Mouse (Mus musculus): ENCODE measurements around the gene Vmn1r10. TPM values are rescaled to one million over a fixed set of nuclear protein-coding genes. Genes with fewer than 3 reads are reported as not detected.

Gene Vmn1r10
- not detected in 2 replicates for polyA plus RNA-seq (2012; rRNA removed)

GRCm38 (mm10) chr6:57109154-57109553, at the start of gene Vmn1r10:
Vmn1r10 (plus strand) TSS chr6:57109454.
- H3K4me1 ChIP-seq (ENCODE audit: control insufficient read depth, insufficient read depth, low read length), result no peaks in the 10 kb centered on the region
- no peak within 1 kb of the TSS for H3K4me3 ChIP-seq (ENCODE audit: insufficient read depth, low read length)
- no peak within 1 kb of the TSS for H3K27ac ChIP-seq (ENCODE audit: insufficient read depth, low read length)
- no peak for TF ChIP-seq POLR2A (IDR thresholded peaks at IDR 0.05; ENCODE audit: extremely low read depth, insufficient read depth, low read length)
- TF ChIP-seq CTCF (IDR thresholded peaks at IDR 0.05; ENCODE audit: extremely low read depth, insufficient read depth, low read length), result no peak

- no peak overlapping the region for H3K4me3 ChIP-seq (ENCODE audit: insufficient read depth, low read length)
- TF ChIP-seq POLR2A (IDR thresholded peaks at IDR 0.05; ENCODE audit: extremely low read depth, insufficient read depth, low read length) (no peak), CTCF (IDR thresholded peaks at IDR 0.05; ENCODE audit: extremely low read depth, insufficient read depth, low read length) (no peak)
- no peak overlapping the region for H3K27ac ChIP-seq (ENCODE audit: insufficient read depth, low read length)
- no peaks in the 10 kb centered on the region for H3K4me1 ChIP-seq (ENCODE audit: control insufficient read depth, insufficient read depth, low read length)
These were observed 45.5 kb upstream of the Vmn1r10 start for GRCm38 (mm10) chr6:57063730-57064129.

GRCm38 (mm10) chr6:57066487-57066886, 42.8 kb upstream of the Vmn1r10 start, which contains the start of gene Vmn1r9:
Vmn1r9 (plus strand) TSS chr6:57066787.
- H3K4me3 ChIP-seq (ENCODE audit: insufficient read depth, low read length), result no peak within 1 kb of the TSS
- H3K27ac ChIP-seq (ENCODE audit: insufficient read depth, low read length), result no peak within 1 kb of the TSS
- no peaks in the 10 kb centered on the region for H3K4me1 ChIP-seq (ENCODE audit: control insufficient read depth, insufficient read depth, low read length)
- TF ChIP-seq POLR2A (IDR thresholded peaks at IDR 0.05; ENCODE audit: extremely low read depth, insufficient read depth, low read length) (no peak), CTCF (IDR thresholded peaks at IDR 0.05; ENCODE audit: extremely low read depth, insufficient read depth, low read length) (no peak)

GRCm38 (mm10) chr6:57106358-57106757, 2.9 kb upstream of the Vmn1r10 start:
- H3K4me3 ChIP-seq (ENCODE audit: insufficient read depth, low read length), result no peak overlapping the region
- no peaks in the 10 kb centered on the region for H3K4me1 ChIP-seq (ENCODE audit: control insufficient read depth, insufficient read depth, low read length)
- H3K27ac ChIP-seq (ENCODE audit: insufficient read depth, low read length), result no peak overlapping the region
- TF ChIP-seq CTCF (IDR thresholded peaks at IDR 0.05; ENCODE audit: extremely low read depth, insufficient read depth, low read length), result no peak
- TF ChIP-seq POLR2A (IDR thresholded peaks at IDR 0.05; ENCODE audit: extremely low read depth, insufficient read depth, low read length), result no peak

GRCm38 (mm10) chr6:57133155-57133554, 23.9 kb downstream of the Vmn1r10 start, which contains the start of gene Vmn1r11:
Vmn1r11 (plus strand) TSS chr6:57133455.
- Histone ChIP-seq H3K27ac (ENCODE audit: insufficient read depth, low read length) (no peak within 1 kb of the TSS), H3K4me1 (ENCODE audit: control insufficient read depth, insufficient read depth, low read length) (no peaks in the 10 kb centered on the region), H3K4me3 (ENCODE audit: insufficient read depth, low read length) (no peak within 1 kb of the TSS)
- TF ChIP-seq CTCF (IDR thresholded peaks at IDR 0.05; ENCODE audit: extremely low read depth, insufficient read depth, low read length), result no peak
- TF ChIP-seq POLR2A (IDR thresholded peaks at IDR 0.05; ENCODE audit: extremely low read depth, insufficient read depth, low read length), result no peak

GRCm38 (mm10) chr6:57156619-57157018, 47.4 kb downstream of the Vmn1r10 start, which contains the start of gene Vmn1r12:
Vmn1r12 (plus strand) TSS chr6:57156919.
- H3K4me3 ChIP-seq (ENCODE audit: insufficient read depth, low read length), result no peak within 1 kb of the TSS
- no peak for TF ChIP-seq POLR2A (IDR thresholded peaks at IDR 0.05; ENCODE audit: extremely low read depth, insufficient read depth, low read length)
- no peak for TF ChIP-seq CTCF (IDR thresholded peaks at IDR 0.05; ENCODE audit: extremely low read depth, insufficient read depth, low read length)

More at GRCm38 (mm10) chr6:57156619-57157018, 47.4 kb downstream of the Vmn1r10 start, which contains the start of gene Vmn1r12:
- Histone ChIP-seq H3K4me1 (ENCODE audit: control insufficient read depth, insufficient read depth, low read length) (no peaks in the 10 kb centered on the region), H3K27ac (ENCODE audit: insufficient read depth, low read length) (no peak within 1 kb of the TSS)

Other genes with a start within 250 kb of the Vmn1r10 start
- gene Nt5c3, start 185.5 kb upstream of the Vmn1r10 start, polyA plus RNA-seq (2012; rRNA removed), result 52.6 and 54.6 TPM in 2 replicates
- 0.26 and 0.35 TPM in 2 replicates for gene Vmn1r4, start 185.4 kb upstream of the Vmn1r10 start, polyA plus RNA-seq (2012; rRNA removed)
- not detected in 2 replicates for gene Vmn1r5, start 139.2 kb upstream of the Vmn1r10 start, polyA plus RNA-seq (2012; rRNA removed)
- not detected in 2 replicates for gene Vmn1r6, start 112.2 kb upstream of the Vmn1r10 start, polyA plus RNA-seq (2012; rRNA removed)
- not detected in 2 replicates for gene Vmn1r7, start 84.1 kb upstream of the Vmn1r10 start, polyA plus RNA-seq (2012; rRNA removed)
- not detected in 2 replicates for gene Vmn1r8, start 77.2 kb upstream of the Vmn1r10 start, polyA plus RNA-seq (2012; rRNA removed)
- gene Vmn1r9, start 42.7 kb upstream of the Vmn1r10 start, polyA plus RNA-seq (2012; rRNA removed), result not detected in 2 replicates
- gene Vmn1r11, start 24.0 kb downstream of the Vmn1r10 start, polyA plus RNA-seq (2012; rRNA removed), result not detected in 2 replicates
- gene Vmn1r12, start 47.5 kb downstream of the Vmn1r10 start, polyA plus RNA-seq (2012; rRNA removed), result not detected in 2 replicates
- not detected in 2 replicates for gene Vmn1r13, start 93.8 kb downstream of the Vmn1r10 start, polyA plus RNA-seq (2012; rRNA removed)
- not detected in 2 replicates for gene Vmn1r14, start 122.2 kb downstream of the Vmn1r10 start, polyA plus RNA-seq (2012; rRNA removed)
- not detected in 2 replicates for gene Vmn1r15, start 148.5 kb downstream of the Vmn1r10 start, polyA plus RNA-seq (2012; rRNA removed)
- gene Vmn1r16, start 220.0 kb downstream of the Vmn1r10 start, polyA plus RNA-seq (2012; rRNA removed), result not detected in 2 replicates

Data from cortical plate, adult 2 months (tissue).